Mouse (Mus musculus) small intestine, adult 2 months (tissue): ENCODE results near the gene Fhl3. TPM values are rescaled to one million over a fixed set of nuclear protein-coding genes. Genes with fewer than 3 reads are reported as not detected.
A peak's percentile ranks its signal among the peaks of the same experiment; 100 is the strongest.

Source experiments
- H3K27ac ChIP-seq: fragments of 200-500 bp; 2 replicates; pipeline ENCODE4 v1.5.1; 2012; ENCODE audit warnings: low read depth, low read length, control low read depth, inconsistent platforms; ENCODE audit not compliant: insufficient read depth
- H3K27me3 ChIP-seq: fragments of 200-500 bp; 2 replicates; pipeline ENCODE4 v1.6.1; 2012; ENCODE audit warnings: mild to moderate bottlenecking, moderate library complexity, low read length, inconsistent platforms; ENCODE audit not compliant: control insufficient read depth, insufficient read depth
- H3K36me3 ChIP-seq: fragments of 200-500 bp; 2 replicates; pipeline ENCODE4 v1.6.1; 2012; ENCODE audit warnings: mild to moderate bottlenecking, low read length, control low read depth, inconsistent platforms; ENCODE audit not compliant: control insufficient read depth, insufficient read depth
- H3K4me1 ChIP-seq: fragments of 200-500 bp; 2 replicates; pipeline ENCODE4 v1.6.1; 2012; ENCODE audit warnings: low read length, inconsistent platforms, mixed read lengths; ENCODE audit not compliant: control insufficient read depth, insufficient read depth, insufficient read length
- H3K4me3 ChIP-seq: fragments of 200-500 bp; 2 replicates; pipeline ENCODE4 v1.5.1; 2012; ENCODE audit warnings: low read depth, mild to moderate bottlenecking, control low read depth, inconsistent platforms, low read length, moderate library complexity
- CTCF ChIP-seq: fragments of 200-500 bp; IDR thresholded peaks from 2 replicates; pipeline ENCODE4 v1.5.1; 2012; ENCODE audit warnings: low read depth, mild to moderate bottlenecking, control low read depth, inconsistent platforms, low read length, moderate library complexity, mixed read lengths; ENCODE audit not compliant: insufficient replicate concordance, insufficient read length; ENCODE audit errors: extremely low read depth
- POLR2A ChIP-seq: fragments of 200-500 bp; IDR thresholded peaks from 2 replicates; pipeline ENCODE4 v1.6.1; 2012; ENCODE audit warnings: low read depth, mild to moderate bottlenecking, control low read depth, inconsistent platforms, low read length, moderate library complexity
- WGBS: fragments of 180-500 bp; shearing (Covaris S2); methylation state at CpG from one replicate; pipeline ENCODE4 v1.1.7; 2018; 5-methylcytosine and 5-hydroxymethylcytosine counted together
- polyA plus RNA-seq: library from polyadenylated mRNA; depleted of rRNA; stranded (reverse); fragments of >200 nt; gene quantifications from 2 replicates; pipeline ENCODE4 v1.2.3, GENCODE M21; 2012; rRNA removed

Gene Fhl3
- 6.8 and 9.2 TPM in 2 replicates for polyA plus RNA-seq

GRCm38 (mm10) chr4:124700248-124700971, at the start of gene Fhl3:
Fhl3 (plus strand) TSS chr4:124700701.
- no peak for TF ChIP-seq CTCF
- peak; percentile 21; the same call in 1 of the 2 replicates for TF ChIP-seq POLR2A
- Histone ChIP-seq H3K4me3 (peak within 1 kb of the TSS; percentile 66), H3K36me3 (no peaks in the 10 kb centered on the region), H3K27me3 (no peaks in the 10 kb centered on the region), H3K27ac (peak within 1 kb of the TSS; percentile 23; the same call in 1 of the 2 replicates), H3K4me1 (peaks cover 19% of the 10 kb centered on the region)
- WGBS: 1% methylated on average over 59 of the region's 59 CpGs

GRCm38 (mm10) chr4:124652886-124653285, 47.6 kb upstream of the Fhl3 start:
- Histone ChIP-seq H3K4me1 (peaks cover 7% of the 10 kb centered on the region; the same call in 1 of the 2 replicates), H3K27ac (no peak overlapping the region), H3K27me3 (peaks cover 39% of the 10 kb centered on the region), H3K36me3 (no peaks in the 10 kb centered on the region), H3K4me3 (no peak overlapping the region)
- 9% methylated on average over 9 of the region's 9 CpGs for WGBS
- TF ChIP-seq POLR2A (no peak), CTCF (no peak)

- no peak within 1 kb of the TSS for H3K27ac ChIP-seq
- no peak for TF ChIP-seq CTCF
- TF ChIP-seq POLR2A: no peak
- H3K4me3 ChIP-seq: peak within 1 kb of the TSS; percentile 87
- peaks cover 69% of the 10 kb centered on the region for H3K27me3 ChIP-seq
- 4% methylated on average over 15 of the region's 15 CpGs for WGBS
- H3K4me1 ChIP-seq: peaks cover 16% of the 10 kb centered on the region
- no peaks in the 10 kb centered on the region for H3K36me3 ChIP-seq
Measured at GRCm38 (mm10) chr4:124656518-124656853, 44.0 kb upstream of the Fhl3 start, which contains the start of gene Pou3f1. Pou3f1 (plus strand) TSS chr4:124656807.

- no peak overlapping the region for H3K27ac ChIP-seq
- under 1% methylated on average over 92 of the region's 92 CpGs for WGBS
- H3K36me3 ChIP-seq: no peaks in the 10 kb centered on the region
- peaks cover 69% of the 10 kb centered on the region for H3K27me3 ChIP-seq
- H3K4me1 ChIP-seq: peaks cover 16% of the 10 kb centered on the region
- peak overlapping the region; percentile 87 for H3K4me3 ChIP-seq
- TF ChIP-seq POLR2A: no peak
- TF ChIP-seq CTCF: no peak
Measured at GRCm38 (mm10) chr4:124656854-124657650, 43.4 kb upstream of the Fhl3 start.

- peaks cover 70% of the 10 kb centered on the region for H3K27me3 ChIP-seq
Measured at GRCm38 (mm10) chr4:124657781-124658180, 42.7 kb upstream of the Fhl3 start.

GRCm38 (mm10) chr4:124658412-124658851, 42.1 kb upstream of the Fhl3 start:
- Histone ChIP-seq H3K27me3 (peaks cover 72% of the 10 kb centered on the region), H3K36me3 (no peaks in the 10 kb centered on the region), H3K27ac (no peak overlapping the region), H3K4me3 (peak overlapping the region; percentile 87), H3K4me1 (peaks cover 16% of the 10 kb centered on the region)
- 3% methylated on average over 39 of the region's 39 CpGs for WGBS
- TF ChIP-seq CTCF (no peak), POLR2A (no peak)

More at GRCm38 (mm10) chr4:124657781-124658180, 42.7 kb upstream of the Fhl3 start:
- Histone ChIP-seq H3K27ac (no peak overlapping the region), H3K36me3 (no peaks in the 10 kb centered on the region), H3K4me3 (peak overlapping the region; percentile 87), H3K4me1 (peaks cover 16% of the 10 kb centered on the region)
- no peak for TF ChIP-seq POLR2A
- TF ChIP-seq CTCF: no peak
- 2% methylated on average over 55 of the region's 61 CpGs for WGBS
